Mouse (Mus musculus) midbrain, embryonic 15.5 days (tissue): ENCODE measurements at regions not wholly inside any gene's neighbourhood (a gene's known extent, or its start where the extent isn't known, plus 50 kb on each side); places are given as distances from the start of the nearest gene placed in this dataset.
"Not testable (repeated sequence)": the region's sequence is repeated elsewhere in the genome, so short reads cannot be mapped to it uniquely, and the experiment has no call there.

Experiments used
- ATAC-seq: fragments of 200-750 bp; cut with Nextera tagmentation; replicated peaks from 2 replicates; pipeline ENCODE4 v1.8.0; 2017; ENCODE audit warnings: moderate TSS enrichment
- H3K27ac ChIP-seq: fragments of 300-500 bp; sonication (generic); 2 replicates; pipeline ENCODE4 v1.5.1; 2015; ENCODE audit warnings: mild to moderate bottlenecking, inconsistent platforms
- H3K27me3 ChIP-seq: fragments of 300-500 bp; sonication (generic); replicated peaks from 2 replicates; pipeline ENCODE4 v1.6.1; 2015; ENCODE audit warnings: inconsistent platforms
- H3K36me3 ChIP-seq: fragments of 300-500 bp; sonication (generic); replicated peaks from 2 replicates; pipeline ENCODE4 v1.6.1; 2015; ENCODE audit warnings: inconsistent platforms
- H3K4me1 ChIP-seq: fragments of 300-500 bp; sonication (generic); 2 replicates; pipeline ENCODE4 v1.6.1; 2015; ENCODE audit warnings: inconsistent platforms
- H3K4me2 ChIP-seq: fragments of 300-500 bp; sonication (generic); 2 replicates; pipeline ENCODE4 v1.6.1; 2015; ENCODE audit warnings: inconsistent platforms, mild to moderate bottlenecking, moderate library complexity
- H3K4me3 ChIP-seq: fragments of 300-500 bp; sonication (generic); 2 replicates; pipeline ENCODE4 v1.5.1; 2015; ENCODE audit warnings: mild to moderate bottlenecking, inconsistent platforms
- H3K9ac ChIP-seq: fragments of 300-500 bp; sonication (generic); 2 replicates; pipeline ENCODE4 v1.6.1; 2015; ENCODE audit warnings: mild to moderate bottlenecking, inconsistent platforms
- H3K9me3 ChIP-seq: fragments of 300-500 bp; sonication (generic); 2 replicates; pipeline ENCODE4 v1.6.1; 2016; ENCODE audit warnings: inconsistent platforms
- WGBS: fragments of 180-500 bp; shearing (Covaris S2); methylation state at CpG from one replicate; pipeline ENCODE4 v1.1.7; 2015; ENCODE audit warnings: mixed read lengths; 5-methylcytosine and 5-hydroxymethylcytosine counted together

GRCm38 (mm10) chr11:91289194-91290123 lies 287.9 kb downstream of the Kif2b start:
- H3K36me3 ChIP-seq: no peaks in the 10 kb centered on the region
- no peak overlapping the region for H3K4me3 ChIP-seq
- H3K9ac ChIP-seq: no peak overlapping the region
- no peak overlapping the region for H3K4me2 ChIP-seq
- H3K27ac ChIP-seq: no peak overlapping the region
- no peaks in the 10 kb centered on the region for H3K27me3 ChIP-seq
- H3K9me3 ChIP-seq: no peaks in the 10 kb centered on the region
- WGBS: 40% methylated on average over 10 of the region's 10 CpGs
- peaks cover 8% of the 10 kb centered on the region for H3K4me1 ChIP-seq
- no peak; the same call in 1 of the 2 replicates for ATAC-seq

DNA sequence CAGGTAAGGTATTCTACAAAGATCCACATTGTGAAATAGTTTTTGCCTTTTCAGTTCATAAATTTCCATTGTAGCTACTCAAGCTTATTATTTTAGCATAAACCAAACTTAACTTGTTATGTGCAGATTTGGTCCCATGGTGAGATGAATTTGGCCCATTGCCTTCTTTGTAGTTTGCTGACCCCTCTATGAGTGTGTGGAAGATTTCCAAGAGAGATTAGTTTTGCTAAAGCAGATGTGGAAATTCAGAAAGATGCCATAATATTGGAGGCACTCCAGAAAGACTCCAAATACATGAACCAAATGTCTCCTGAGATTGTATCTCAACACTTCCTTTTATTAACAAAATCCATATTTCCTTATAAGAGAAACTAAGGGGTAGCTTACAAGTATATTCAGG lies 291.0 kb downstream of the Kif2b start:
- no peak for ATAC-seq
- H3K9me3 ChIP-seq: no peaks in the 10 kb centered on the region
- H3K4me2 ChIP-seq: no peak overlapping the region
- no peak overlapping the region for H3K27ac ChIP-seq
- H3K36me3 ChIP-seq: no peaks in the 10 kb centered on the region
- no peaks in the 10 kb centered on the region for H3K27me3 ChIP-seq
- no peak overlapping the region for H3K4me3 ChIP-seq
- no peak overlapping the region for H3K9ac ChIP-seq
- H3K4me1 ChIP-seq: peaks cover 8% of the 10 kb centered on the region

DNA sequence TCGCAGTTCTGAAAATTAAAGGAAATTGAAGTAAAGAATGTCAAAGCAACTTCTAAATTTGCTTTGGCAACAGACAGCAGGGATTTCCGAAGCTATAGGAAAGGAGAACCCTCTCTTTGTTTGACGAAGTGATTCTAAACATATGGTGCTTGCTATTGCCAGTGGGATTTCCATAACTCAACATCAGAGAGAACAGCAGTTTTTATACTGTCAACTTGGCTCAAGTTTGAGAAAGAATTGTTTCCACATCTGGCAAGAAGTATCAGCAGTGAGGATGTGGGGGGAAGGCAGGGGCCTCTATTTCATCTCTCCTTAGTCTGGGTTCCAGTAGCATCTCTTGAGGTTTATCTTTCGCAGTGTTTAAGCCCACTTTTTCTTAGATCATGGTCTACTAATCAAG lies 315.1 kb downstream of the Kif2b start:
- 55% methylated on average over 4 of the region's 4 CpGs for WGBS
- Histone ChIP-seq H3K27me3 (no peaks in the 10 kb centered on the region), H3K27ac (no peak overlapping the region), H3K4me3 (no peak overlapping the region), H3K9ac (no peak overlapping the region), H3K4me1 (no peaks in the 10 kb centered on the region), H3K36me3 (no peaks in the 10 kb centered on the region), H3K4me2 (no peak overlapping the region), H3K9me3 (no peaks in the 10 kb centered on the region)
- ATAC-seq: no peak

- not testable (repeated sequence) for H3K9me3 ChIP-seq, H3K27me3 ChIP-seq, ATAC-seq, H3K4me3 ChIP-seq, H3K36me3 ChIP-seq, H3K4me1 ChIP-seq, H3K4me2 ChIP-seq, H3K27ac ChIP-seq, H3K9ac ChIP-seq
- whole genome bisulfite sequencing: 80% methylated on average over 3 of the region's 3 CpGs
Measured at GRCm38 (mm10) chr11:91242061-91242460, 335.3 kb downstream of the Kif2b start.

- no peak overlapping the region for H3K9ac ChIP-seq
- no peak for ATAC-seq
- H3K36me3 ChIP-seq: no peaks in the 10 kb centered on the region
- no peak overlapping the region for H3K4me2 ChIP-seq
- H3K4me3 ChIP-seq: no peak overlapping the region
- H3K27me3 ChIP-seq: no peaks in the 10 kb centered on the region
- peaks cover 7% of the 10 kb centered on the region; the same call in 1 of the 2 replicates for H3K4me1 ChIP-seq
- H3K27ac ChIP-seq: no peak overlapping the region
- 49% methylated on average over 1 of the region's 1 CpGs for WGBS
- H3K9me3 ChIP-seq: no peaks in the 10 kb centered on the region
Measured at GRCm38 (mm10) chr11:91216158-91216557, 361.2 kb downstream of the Kif2b start.

GRCm38 (mm10) chr11:91213104-91213503 lies 364.3 kb downstream of the Kif2b start:
- WGBS: 64% methylated on average over 2 of the region's 2 CpGs
- Histone ChIP-seq H3K4me1 (peaks cover 7% of the 10 kb centered on the region; the same call in 1 of the 2 replicates), H3K36me3 (no peaks in the 10 kb centered on the region), H3K27ac (no peak overlapping the region), H3K27me3 (no peaks in the 10 kb centered on the region), H3K9ac (no peak overlapping the region), H3K9me3 (no peaks in the 10 kb centered on the region), H3K4me2 (no peak overlapping the region), H3K4me3 (no peak overlapping the region)
- no peak for ATAC-seq

GRCm38 (mm10) chr11:91206470-91206869 lies 370.9 kb downstream of the Kif2b start:
- Histone ChIP-seq H3K4me2 (no peak overlapping the region), H3K36me3 (no peaks in the 10 kb centered on the region), H3K27me3 (no peaks in the 10 kb centered on the region), H3K9me3 (no peaks in the 10 kb centered on the region), H3K4me1 (no peaks in the 10 kb centered on the region; the same call in 1 of the 2 replicates), H3K9ac (no peak overlapping the region), H3K4me3 (no peak overlapping the region), H3K27ac (no peak overlapping the region)
- ATAC-seq: no peak
- 24% methylated on average over 7 of the region's 7 CpGs for WGBS

- H3K9ac ChIP-seq: no peak overlapping the region
- no peaks in the 10 kb centered on the region for H3K9me3 ChIP-seq
- no peak for ATAC-seq
- no peaks in the 10 kb centered on the region for H3K27me3 ChIP-seq
- no peak overlapping the region for H3K27ac ChIP-seq
- H3K4me1 ChIP-seq: no peaks in the 10 kb centered on the region; the same call in 1 of the 2 replicates
- no peaks in the 10 kb centered on the region for H3K36me3 ChIP-seq
- no peak overlapping the region for H3K4me3 ChIP-seq
- 54% methylated on average over 7 of the region's 7 CpGs for WGBS
- no peak overlapping the region for H3K4me2 ChIP-seq
Measured at GRCm38 (mm10) chr11:91204416-91204815, 372.9 kb downstream of the Kif2b start.

GRCm38 (mm10) chr11:91196841-91197240 lies 380.5 kb downstream of the Kif2b start:
- Histone ChIP-seq H3K4me2 (no peak overlapping the region), H3K9me3 (no peaks in the 10 kb centered on the region), H3K27me3 (no peaks in the 10 kb centered on the region), H3K36me3 (no peaks in the 10 kb centered on the region), H3K27ac (no peak overlapping the region), H3K4me1 (0 out of 2 replicates have a peak, but pooled peaks cover 3% of the 10 kb centered on the region), H3K9ac (no peak overlapping the region), H3K4me3 (no peak overlapping the region)
- no peak for ATAC-seq
- 6% methylated on average over 4 of the region's 4 CpGs for WGBS

DNA sequence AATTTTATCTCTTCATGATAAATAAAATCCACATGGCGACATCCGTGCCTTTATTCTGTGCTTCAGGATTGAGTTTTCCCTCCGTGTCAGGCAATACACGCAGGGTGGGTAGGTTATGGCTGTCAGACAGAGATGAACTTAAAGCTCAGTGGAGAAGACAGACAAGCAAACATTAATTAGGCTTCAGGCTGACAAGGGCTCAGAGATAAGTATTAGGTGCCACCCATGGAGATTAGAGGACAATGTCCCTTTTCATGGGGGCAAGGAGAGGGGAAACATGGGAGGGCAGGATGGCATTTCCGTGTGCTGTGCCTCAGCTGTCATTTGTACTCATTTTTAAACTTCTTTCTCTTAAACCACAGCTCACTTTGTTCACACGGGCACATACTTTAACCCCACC lies 381.0 kb downstream of the Kif2b start:
- Histone ChIP-seq H3K27ac (no peak overlapping the region), H3K4me3 (no peak overlapping the region), H3K9me3 (no peaks in the 10 kb centered on the region), H3K36me3 (no peaks in the 10 kb centered on the region), H3K9ac (no peak overlapping the region), H3K4me2 (no peak overlapping the region), H3K27me3 (no peaks in the 10 kb centered on the region), H3K4me1 (0 out of 2 replicates have a peak, but pooled peaks cover 3% of the 10 kb centered on the region)
- no peak for ATAC-seq
- WGBS: 18% methylated on average over 6 of the region's 6 CpGs

DNA sequence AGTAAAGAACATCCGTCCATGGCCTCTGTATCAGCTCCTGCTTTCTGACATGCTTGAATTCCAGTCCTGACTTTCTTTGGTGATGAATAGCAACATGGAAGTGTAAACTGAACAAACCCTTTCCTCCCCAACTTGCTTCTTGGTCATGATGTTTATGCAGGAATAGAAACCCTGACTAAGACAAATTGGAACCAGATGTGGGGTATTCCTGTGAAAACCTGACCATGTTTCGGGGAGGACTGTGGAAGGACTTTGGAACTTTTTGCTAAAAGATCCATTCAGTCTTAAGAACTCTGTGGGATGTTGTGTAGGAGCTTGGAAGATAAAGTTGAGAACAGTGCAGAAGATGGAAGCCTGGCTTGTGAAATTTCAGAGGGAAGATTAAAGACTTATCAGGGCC lies 410.0 kb downstream of the Kif2b start:
- not testable (repeated sequence) for H3K4me3 ChIP-seq, ATAC-seq, H3K4me2 ChIP-seq, H3K9me3 ChIP-seq, H3K36me3 ChIP-seq, H3K27me3 ChIP-seq, H3K27ac ChIP-seq, H3K9ac ChIP-seq, H3K4me1 ChIP-seq
- WGBS: 86% methylated on average over 2 of the region's 2 CpGs

GRCm38 (mm10) chr11:91133753-91134270 lies 443.5 kb downstream of the Kif2b start:
- WGBS: 48% methylated on average over 9 of the region's 9 CpGs
- Histone ChIP-seq H3K9me3 (no peaks in the 10 kb centered on the region), H3K36me3 (no peaks in the 10 kb centered on the region), H3K27ac (peak overlapping the region; percentile 46), H3K4me1 (peaks cover 21% of the 10 kb centered on the region), H3K9ac (no peak overlapping the region), H3K4me3 (no peak overlapping the region), H3K27me3 (no peaks in the 10 kb centered on the region), H3K4me2 (no peak overlapping the region)
- ATAC-seq: no peak
